Mouse (Mus musculus) CD4-positive helper T cell, adult 2 months (primary cell): ENCODE measurements around the gene Stx5a.

Source experiments
- DNase-seq: peaks from one replicate; pipeline ENCODE4 v3.0.0-alpha.2; 2012; ENCODE audit warnings: low read depth, missing footprints, low spot score

The Stx5a gene

GRCm38 (mm10) chr19:8741243-8741869, at the start of gene Stx5a:
Gene Stx5a (plus strand): TSS chr19:8741413.
- peak; percentile 99 for DNase-seq

GRCm38 (mm10) chr19:8691871-8692539, 49.2 kb upstream of the Stx5a start:
- no peak for DNase-seq

GRCm38 (mm10) chr19:8692740-8693139, 48.5 kb upstream of the Stx5a start:
- no peak for DNase-seq

- peak; percentile 70 for DNase-seq
Observed at GRCm38 (mm10) chr19:8695330-8695729, 45.9 kb upstream of the Stx5a start.

GRCm38 (mm10) chr19:8699652-8700051, 41.6 kb upstream of the Stx5a start:
- no peak for DNase-seq

- no peak for DNase-seq
Observed at GRCm38 (mm10) chr19:8702458-8702857, 38.8 kb upstream of the Stx5a start.

- no peak for DNase-seq
Observed at GRCm38 (mm10) chr19:8703571-8703970, 37.6 kb upstream of the Stx5a start.

GRCm38 (mm10) chr19:8705026-8705708, 36.0 kb upstream of the Stx5a start:
- DNase-seq: no peak

GRCm38 (mm10) chr19:8706132-8706667, 35.0 kb upstream of the Stx5a start:
- DNase-seq: no peak

GRCm38 (mm10) chr19:8706930-8707329, 34.3 kb upstream of the Stx5a start:
- DNase-seq: no peak

- DNase-seq: no peak
Observed at GRCm38 (mm10) chr19:8708954-8709353, 32.3 kb upstream of the Stx5a start.

GRCm38 (mm10) chr19:8710057-8710456, 31.2 kb upstream of the Stx5a start:
- DNase-seq: no peak

- DNase-seq: no peak
Observed at GRCm38 (mm10) chr19:8711506-8711905, 29.7 kb upstream of the Stx5a start.

- DNase-seq: peak; percentile 93
Observed at GRCm38 (mm10) chr19:8711949-8712869, 29.0 kb upstream of the Stx5a start.

- DNase-seq: peak; percentile 91
Observed at GRCm38 (mm10) chr19:8712870-8713305, 28.3 kb upstream of the Stx5a start.

- peak; percentile 92 for DNase-seq
Observed at GRCm38 (mm10) chr19:8713306-8713996, 27.8 kb upstream of the Stx5a start.

GRCm38 (mm10) chr19:8713997-8714652, 27.1 kb upstream of the Stx5a start:
- DNase-seq: no peak

- DNase-seq: no peak
Observed at GRCm38 (mm10) chr19:8714653-8715481, 26.3 kb upstream of the Stx5a start.
